Mouse (Mus musculus) heart, adult 2 months (tissue): ENCODE results near the gene Nudt17.

Experiments used
- CTCF ChIP-seq: fragments of 200-600 bp; IDR thresholded peaks from 2 replicates; pipeline ENCODE4 v1.8.1; 2022; ENCODE audit warnings: antibody characterized with exemption, mild to moderate bottlenecking, moderate library complexity
- POLR2A ChIP-seq: fragments of 200-500 bp; IDR thresholded peaks from 2 replicates; pipeline ENCODE4 v1.6.1; 2011; ENCODE audit warnings: mild to moderate bottlenecking, low read depth, low read length, control low read depth; ENCODE audit not compliant: insufficient read depth

- TF ChIP-seq CTCF: no peak
- no peak for TF ChIP-seq POLR2A
Measured at GRCm38 (mm10) chr3:96675690-96676089, 32.7 kb downstream of the Nudt17 start.
